Mouse (Mus musculus) A20 (cell line): ENCODE results near the gene Sec24a.

Experiments used
- DNase-seq: peaks from one replicate; pipeline ENCODE4 v3.0.0-alpha.2; 2011; ENCODE audit warnings: low read depth, low spot score

The Sec24a gene

DNA sequence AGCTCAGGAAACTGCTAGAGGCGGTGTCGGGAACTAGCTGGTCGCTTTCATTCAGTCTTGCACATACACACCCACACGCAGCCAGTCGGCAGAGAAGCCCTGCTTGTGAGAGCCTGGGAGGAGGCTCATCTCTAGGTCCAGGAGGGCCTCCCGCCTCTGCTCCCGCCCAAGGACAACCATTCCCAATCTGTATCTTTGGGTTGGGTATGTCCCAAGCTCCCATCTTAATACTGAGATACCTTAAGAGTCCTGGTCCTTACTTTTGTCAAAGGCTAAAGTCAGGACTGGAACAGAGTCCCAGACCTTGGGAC lies 113.6 kb downstream of the Sec24a start:
- DNase-seq, result peak; percentile 50

DNA sequence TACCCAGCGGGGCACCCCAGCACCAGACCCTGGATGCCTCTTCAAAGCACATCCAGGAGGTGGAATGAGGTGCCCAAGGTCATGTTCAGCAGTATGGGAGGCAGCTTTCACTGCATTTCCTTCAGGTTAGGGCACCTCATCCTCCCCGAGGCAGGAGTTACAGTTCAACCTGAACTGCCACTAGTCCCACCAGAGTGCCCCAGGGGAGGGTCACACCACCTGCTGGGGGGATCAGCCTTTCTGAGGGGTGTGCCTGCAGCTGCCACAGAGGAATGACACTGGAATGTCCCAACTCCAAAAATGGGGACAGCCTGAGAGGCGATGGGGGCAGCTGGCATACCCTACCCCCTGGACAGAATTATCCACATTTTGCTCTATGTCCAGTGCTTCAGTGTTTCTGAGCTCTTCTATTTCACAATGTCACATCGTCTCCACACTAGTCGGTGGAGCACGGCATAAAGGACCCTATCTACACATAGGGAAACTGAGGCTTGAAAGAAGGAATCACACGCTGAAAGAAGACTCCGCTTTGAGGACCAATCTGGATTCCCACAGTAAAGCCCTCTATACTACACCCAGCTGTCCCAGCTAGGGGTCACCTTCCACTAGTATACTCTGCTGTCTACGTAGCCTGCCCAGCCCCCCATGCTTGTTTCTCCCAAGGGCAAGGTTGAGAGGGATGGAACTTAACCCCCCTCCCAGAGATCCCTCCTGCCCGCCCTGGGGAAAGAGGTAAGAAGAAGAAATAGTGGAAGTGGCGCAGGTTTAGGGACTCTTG lies 114.1 kb downstream of the Sec24a start:
- no peak for DNase-seq

DNA sequence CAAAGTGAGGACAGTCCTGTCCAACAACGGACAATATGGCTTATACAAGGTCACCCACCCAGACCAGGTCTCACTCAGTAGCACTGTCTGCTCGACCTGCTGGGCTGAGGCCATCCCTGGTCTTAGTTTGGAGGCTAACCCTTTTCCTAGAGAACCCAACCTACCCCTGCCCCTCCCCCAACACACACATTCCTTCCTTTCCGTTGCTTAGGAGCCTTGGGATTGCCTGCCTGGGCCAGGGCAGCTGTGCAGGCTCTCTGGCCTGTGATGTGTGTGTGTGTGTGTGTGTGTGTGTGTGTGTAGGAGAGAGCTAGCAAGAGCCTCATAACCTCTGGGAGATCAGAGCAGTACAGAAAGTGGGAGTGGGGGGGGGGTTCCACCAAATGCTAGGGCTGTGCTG lies 114.9 kb downstream of the Sec24a start:
- no peak for DNase-seq

DNA sequence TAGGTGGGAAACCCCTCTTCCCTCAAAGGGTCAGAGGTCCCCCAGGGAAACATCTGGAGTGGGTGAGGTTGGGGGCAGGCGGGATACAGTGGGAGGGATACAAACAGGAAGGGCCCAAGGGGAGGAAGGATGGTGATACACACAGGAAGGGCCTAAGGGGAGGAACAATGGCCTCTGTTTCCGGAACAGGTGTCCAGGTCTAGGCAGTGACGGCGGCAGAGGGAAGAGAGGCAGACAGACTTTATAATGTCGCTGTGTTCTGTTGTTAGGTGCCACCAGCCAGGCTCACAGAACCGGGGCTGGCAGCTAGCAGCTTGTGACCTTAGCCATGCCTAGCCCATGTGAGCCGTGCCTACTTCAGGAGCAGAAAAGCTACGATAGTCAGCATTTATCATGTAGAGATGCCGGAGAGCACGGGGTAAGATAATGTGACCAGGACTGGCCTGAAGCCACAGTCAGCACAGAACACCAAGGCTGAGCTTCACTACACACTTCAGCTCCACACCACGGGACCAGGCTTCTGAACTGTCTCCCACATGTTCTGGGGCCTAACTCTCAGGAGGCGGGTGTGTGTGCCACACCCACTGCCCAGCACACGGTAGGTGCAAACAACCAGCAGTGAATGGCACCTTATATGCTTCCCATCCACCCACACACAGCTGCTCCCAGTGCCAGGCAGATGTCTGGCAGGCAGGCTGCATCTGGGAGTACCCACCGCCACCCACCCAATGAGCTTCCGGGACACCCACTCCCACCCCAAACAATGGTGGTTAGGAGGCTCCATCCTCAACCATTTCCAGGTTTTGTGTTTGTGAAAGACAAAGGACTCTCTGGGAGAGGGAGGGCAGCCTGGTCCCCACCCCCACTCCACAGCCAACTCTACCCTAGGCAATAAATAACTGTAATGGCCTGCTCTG lies 116.4 kb downstream of the Sec24a start:
- DNase-seq, result no peak

DNA sequence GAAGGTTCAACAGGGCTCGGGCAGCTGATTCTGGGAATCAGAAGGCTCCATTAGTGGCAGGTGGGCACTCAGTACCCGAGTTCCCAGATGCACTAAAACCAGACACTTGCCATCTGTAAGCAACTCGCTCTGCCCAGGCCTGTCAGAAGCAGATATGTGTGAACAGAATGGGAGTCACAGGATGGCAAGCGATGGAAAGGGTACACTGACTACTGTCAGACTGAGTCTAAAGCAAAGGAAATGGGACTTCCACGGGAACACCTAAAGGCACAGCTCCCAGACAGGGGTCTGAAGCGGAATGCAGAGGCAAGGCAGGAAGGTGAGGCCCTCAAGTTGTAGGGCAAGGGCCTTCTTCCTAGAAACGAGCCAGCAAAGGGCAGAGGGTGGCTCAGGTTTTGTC lies 117.2 kb downstream of the Sec24a start:
- no peak for DNase-seq

DNA sequence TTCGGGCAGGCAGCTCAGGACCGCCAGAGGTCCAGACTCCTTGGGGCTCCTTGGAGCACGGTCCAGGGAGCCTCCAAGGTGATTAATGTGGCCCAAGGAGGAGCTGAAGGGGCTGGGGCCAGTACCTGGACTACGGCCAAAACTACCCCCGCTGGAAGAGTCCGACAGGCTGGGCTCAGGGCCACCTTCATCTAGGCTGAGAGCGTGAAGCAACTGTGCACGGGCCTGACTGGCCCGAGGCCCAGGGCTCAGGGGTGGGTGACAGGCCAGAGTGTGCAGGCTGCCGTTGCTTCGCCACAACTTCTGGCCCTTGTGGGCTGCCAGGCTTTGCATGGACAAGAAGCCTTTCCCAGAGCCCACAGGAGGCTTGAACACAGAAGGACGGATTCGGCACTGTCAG lies 118.1 kb downstream of the Sec24a start:
- DNase-seq, result no peak

DNA sequence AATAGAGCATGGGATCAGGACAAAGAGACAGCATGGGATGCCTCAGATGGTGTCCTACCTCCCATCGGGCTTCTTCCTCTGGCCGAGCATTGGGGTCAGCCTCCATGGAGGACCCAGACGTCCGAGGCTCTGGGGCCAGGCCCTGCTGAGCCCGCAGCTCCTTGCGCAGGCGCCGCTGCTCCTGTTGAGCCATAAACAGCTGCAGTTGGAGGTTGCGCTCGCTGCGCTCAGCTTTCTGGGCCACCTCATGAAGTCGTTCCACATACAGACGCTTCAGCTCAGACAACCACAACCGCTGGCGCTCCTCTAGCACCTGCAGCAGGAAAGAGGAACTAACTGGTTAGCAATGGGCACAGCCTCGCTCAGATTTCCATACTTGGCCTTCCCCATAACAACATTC lies 119.2 kb downstream of the Sec24a start:
- DNase-seq, result peak; percentile 97

DNA sequence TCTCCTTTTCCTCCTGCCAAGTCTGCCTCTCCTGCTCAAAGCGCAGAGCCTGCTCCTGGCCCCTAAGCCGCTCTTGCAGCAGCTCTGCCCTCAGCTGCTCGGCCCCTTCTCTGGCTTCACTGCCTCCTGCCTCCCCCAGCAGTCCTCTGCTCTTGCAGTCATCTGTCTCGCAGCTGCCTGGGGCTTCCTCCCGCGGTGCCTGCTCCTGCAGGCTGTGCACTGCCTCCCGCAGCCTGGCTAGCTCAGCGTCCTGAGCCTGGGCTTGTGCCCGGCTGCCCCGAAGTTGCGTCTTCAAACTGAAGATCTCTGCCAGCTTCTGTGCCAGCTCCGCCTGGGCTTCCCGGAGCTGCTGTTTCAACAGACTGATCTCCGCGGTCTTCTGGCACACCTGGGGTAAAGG lies 119.7 kb downstream of the Sec24a start:
- DNase-seq, result peak; percentile 90

DNA sequence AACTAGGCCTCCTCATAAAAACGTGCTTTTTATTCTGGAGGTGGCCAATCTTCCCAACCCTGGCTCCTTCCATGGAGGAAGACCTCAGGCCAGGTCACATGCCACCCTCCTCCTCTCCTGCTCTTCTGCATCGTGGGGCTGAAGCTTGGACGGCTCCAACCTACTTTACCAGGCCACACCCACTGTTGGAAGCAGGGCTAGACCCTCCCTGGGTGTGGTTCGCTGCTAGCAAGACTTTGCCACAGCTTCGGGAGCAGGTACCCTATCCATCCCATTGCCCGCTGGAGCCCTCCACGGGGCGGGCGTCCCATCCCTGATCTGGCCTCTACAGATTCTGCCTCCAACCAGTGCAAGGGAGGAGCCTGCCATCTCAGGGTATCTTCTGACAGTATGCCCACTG lies 120.2 kb downstream of the Sec24a start:
- no peak for DNase-seq
